Mouse (Mus musculus): ENCODE measurements around the gene Gemin6. TPM values are rescaled to one million over a fixed set of nuclear protein-coding genes. Genes with fewer than 3 reads are reported as not detected.

The Gemin6 gene
- 12.7 and 15.0 TPM in 2 replicates for polyA plus RNA-seq (2012; rRNA removed)

GRCm38 (mm10) chr17:80224326-80225116, at the start of gene Gemin6:
Gemin6 (plus strand) TSS chr17:80224441.

GRCm38 (mm10) chr17:80206671-80207581, 17.3 kb upstream of the Gemin6 start, which contains the start of the genes Srsf7 and Ttc39d:
Srsf7 (minus strand) TSS chr17:80207307.
Ttc39d (plus strand) TSS chr17:80207460.

Other genes starting within 250 kb of the Gemin6 start
- 85.8 and 96.9 TPM in 2 replicates for gene Hnrnpll, start 162.1 kb upstream of the Gemin6 start, polyA plus RNA-seq (2012; rRNA removed)
- 2.4 and 3.9 TPM in 2 replicates for gene Galm, start 97.0 kb upstream of the Gemin6 start, polyA plus RNA-seq (2012; rRNA removed)
- 417 and 493 TPM in 2 replicates for gene Srsf7, start 17.1 kb upstream of the Gemin6 start, polyA plus RNA-seq (2012; rRNA removed)
- gene Ttc39d, start 17.0 kb upstream of the Gemin6 start, polyA plus RNA-seq (2012; rRNA removed): 0.10 TPM in 2 replicates
- gene Morn2, start 65.8 kb downstream of the Gemin6 start, polyA plus RNA-seq (2012; rRNA removed): 22.7 and 26.6 TPM in 2 replicates
- gene Dhx57, start 66.0 kb downstream of the Gemin6 start, polyA plus RNA-seq (2012; rRNA removed): 68.2 and 69.8 TPM in 2 replicates
- 1.8 and 2.9 TPM in 2 replicates for gene Arhgef33, start 83.0 kb downstream of the Gemin6 start, polyA plus RNA-seq (2012; rRNA removed)
- gene Gm10190, start 149.1 kb downstream of the Gemin6 start, polyA plus RNA-seq (2012; rRNA removed): 0.59 and 0.61 TPM in 2 replicates